Mouse (Mus musculus) lung, postnatal 4 days (tissue): ENCODE measurements around the gene Plin5.

Source experiments
- DNase-seq, 2 experiments: peaks; one replicate each; pipeline ENCODE4 v3.0.0; 2021

Plin5 gene

GRCm38 (mm10) chr17:56117251-56117710, at the start of gene Plin5:
Plin5 (minus strand) TSS chr17:56117596.
- peak; percentile 50 to 64 for DNase-seq

GRCm38 (mm10) chr17:56165671-56166070, 48.3 kb upstream of the Plin5 start:
- DNase-seq, result no peak

- no peak for DNase-seq
These were observed 47.1 kb upstream of the Plin5 start for GRCm38 (mm10) chr17:56164510-56164909.

GRCm38 (mm10) chr17:56163523-56164102, 46.2 kb upstream of the Plin5 start:
- peak; percentile 45 to 57 for DNase-seq

GRCm38 (mm10) chr17:56162231-56162774, 44.9 kb upstream of the Plin5 start, which contains the start of gene Tnfaip8l1:
Tnfaip8l1 (plus strand) TSS chr17:56162477.
- DNase-seq, result peak; percentile 97 to 98

- DNase-seq, result peak; percentile 70 to 76
These were observed 42.3 kb upstream of the Plin5 start for GRCm38 (mm10) chr17:56159729-56160128.

GRCm38 (mm10) chr17:56153643-56154042, 36.2 kb upstream of the Plin5 start:
- peak; percentile 79 to 84 for DNase-seq

GRCm38 (mm10) chr17:56149897-56150296, 32.5 kb upstream of the Plin5 start:
- no peak for DNase-seq

GRCm38 (mm10) chr17:56148790-56149618, 31.6 kb upstream of the Plin5 start:
- no peak for DNase-seq

- DNase-seq, result no peak
These were observed 30.9 kb upstream of the Plin5 start for GRCm38 (mm10) chr17:56148280-56148679.

GRCm38 (mm10) chr17:56147420-56147819, 30.0 kb upstream of the Plin5 start:
- no peak for DNase-seq

- no peak for DNase-seq
These were observed 28.7 kb upstream of the Plin5 start for GRCm38 (mm10) chr17:56146131-56146530.

- no peak for DNase-seq
These were observed 27.1 kb upstream of the Plin5 start for GRCm38 (mm10) chr17:56144546-56144945.

GRCm38 (mm10) chr17:56141702-56142605, 24.6 kb upstream of the Plin5 start:
- DNase-seq, result no peak

GRCm38 (mm10) chr17:56139858-56140595, 22.6 kb upstream of the Plin5 start, which contains the start of gene Sema6b:
Sema6b (minus strand) TSS chr17:56140343.
- peak; percentile 65 to 76 for DNase-seq

- DNase-seq, result no peak
These were observed 22.0 kb upstream of the Plin5 start for GRCm38 (mm10) chr17:56139355-56139754.

- no peak for DNase-seq
These were observed 20.6 kb upstream of the Plin5 start for GRCm38 (mm10) chr17:56137839-56138613.

GRCm38 (mm10) chr17:56136558-56136957, 19.2 kb upstream of the Plin5 start:
- DNase-seq, result no peak

- peak; percentile 73 to 85 for DNase-seq
These were observed 17.1 kb upstream of the Plin5 start for GRCm38 (mm10) chr17:56134463-56134971.

GRCm38 (mm10) chr17:56133457-56134363, 16.3 kb upstream of the Plin5 start:
- DNase-seq, result peak; percentile 70 to 72
